Mouse (Mus musculus) C2C12 (cell line): ENCODE measurements at regions not wholly inside any gene's neighbourhood (a gene's known extent, or its start where the extent isn't known, plus 50 kb on each side); places are given as distances from the start of the nearest gene placed in this dataset.

Experiments
- CEBPB ChIP-seq: IDR thresholded peaks from one replicate; pipeline ENCODE4 v1.6.1; 2011; ENCODE audit warnings: low read depth, mild to moderate bottlenecking, control low read depth, moderate library complexity
- CTCF ChIP-seq: IDR thresholded peaks from one replicate; pipeline ENCODE4 v1.5.1; 2011; ENCODE audit not compliant: control insufficient read depth, insufficient read depth, insufficient read length
- FOSL1 ChIP-seq: IDR thresholded peaks from one replicate; pipeline ENCODE4 v1.8.0; 2011; ENCODE audit warnings: mild to moderate bottlenecking, low read length; ENCODE audit not compliant: poor library complexity, insufficient read depth, severe bottlenecking
- MAX ChIP-seq: IDR thresholded peaks from one replicate; pipeline ENCODE4 v1.6.1; 2011; ENCODE audit warnings: mild to moderate bottlenecking, control low read depth
- MYOD1 ChIP-seq: IDR thresholded peaks from one replicate; pipeline ENCODE4 v1.6.1; 2011; ENCODE audit warnings: low read depth; ENCODE audit not compliant: control insufficient read depth, insufficient read length
- MYOG ChIP-seq: IDR thresholded peaks from one replicate; pipeline ENCODE4 v1.6.1; 2011; ENCODE audit not compliant: control insufficient read depth, insufficient read length; ENCODE audit errors: extremely low read depth
- USF1 ChIP-seq: IDR thresholded peaks from one replicate; pipeline ENCODE4 v1.6.1; 2011; ENCODE audit warnings: low read depth, mild to moderate bottlenecking, control low read depth, moderate library complexity

DNA sequence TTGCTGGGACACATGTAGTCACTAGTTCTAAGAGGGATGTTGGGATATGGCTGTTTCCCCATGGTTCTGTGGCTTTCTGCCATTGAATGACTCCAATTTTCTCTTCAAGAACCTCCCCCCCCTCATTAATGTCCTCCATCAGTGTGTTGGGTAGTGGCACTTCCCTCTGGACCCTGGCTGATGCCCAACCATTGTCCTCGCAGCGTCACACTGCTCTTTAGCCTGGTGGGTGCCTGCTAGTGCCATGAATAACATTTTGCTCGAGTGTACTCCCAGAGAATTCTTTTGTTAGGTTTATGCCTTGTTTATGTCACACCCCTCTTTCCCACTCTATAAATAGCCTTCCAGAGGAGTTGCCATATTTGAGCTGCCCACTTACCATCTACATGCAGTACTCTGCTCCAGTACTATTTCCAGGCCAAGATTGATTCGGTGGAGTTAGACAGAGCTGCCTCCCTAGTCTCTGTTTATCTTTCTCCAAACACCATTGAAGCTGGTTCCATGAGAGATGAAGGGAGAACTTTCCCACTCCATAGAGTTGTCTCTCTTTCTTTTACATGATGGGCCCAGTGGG, 135.7 kb downstream of the Ttc32 start:
- TF ChIP-seq CTCF = no peak
- no peak for TF ChIP-seq MYOG
- no peak for TF ChIP-seq MYOD1
- TF ChIP-seq USF1 = no peak
- TF ChIP-seq MAX = no peak
- no peak for TF ChIP-seq CEBPB
- TF ChIP-seq FOSL1 = no peak
